Mouse (Mus musculus) stomach, postnatal 0 days (tissue): ENCODE data around the gene Ang2. TPM values are rescaled to one million over a fixed set of nuclear protein-coding genes. Genes with fewer than 3 reads are reported as not detected.

ENCODE experiments used
- ATAC-seq: fragments of 200-750 bp; cut with Nextera tagmentation; 2 replicates; pipeline ENCODE4 v1.8.0; 2017; ENCODE audit not compliant: low FRiP score, low TSS enrichment
- DNase-seq: peaks from one replicate; pipeline ENCODE4 v3.0.0-alpha.2; 2016; ENCODE audit warnings: low spot score
- H3K27ac ChIP-seq: fragments of 300-500 bp; sonication (generic); replicated peaks from 2 replicates; pipeline ENCODE4 v1.5.1; 2014; ENCODE audit warnings: mild to moderate bottlenecking, control low read depth
- H3K27me3 ChIP-seq: fragments of 300-500 bp; sonication (generic); 2 replicates; pipeline ENCODE4 v1.6.1; 2014; ENCODE audit warnings: low read length; ENCODE audit not compliant: control insufficient read depth, insufficient read depth
- H3K36me3 ChIP-seq: fragments of 300-500 bp; sonication (generic); 2 replicates; pipeline ENCODE4 v1.6.1; 2014; ENCODE audit warnings: low read length, mixed read lengths; ENCODE audit not compliant: control insufficient read depth, insufficient read depth
- H3K4me1 ChIP-seq: fragments of 300-500 bp; sonication (generic); replicated peaks from 2 replicates; pipeline ENCODE4 v1.6.1; 2014; ENCODE audit warnings: antibody characterized with exemption; ENCODE audit not compliant: control insufficient read depth, insufficient read depth
- H3K4me2 ChIP-seq: fragments of 300-500 bp; sonication (generic); replicated peaks from 2 replicates; pipeline ENCODE4 v1.6.1; 2014; ENCODE audit warnings: low read depth, mild to moderate bottlenecking, control low read depth, moderate library complexity
- H3K4me3 ChIP-seq: fragments of 300-500 bp; sonication (generic); 2 replicates; pipeline ENCODE4 v1.5.1; 2014; ENCODE audit warnings: low read depth, low read length, control low read depth
- H3K9ac ChIP-seq: fragments of 300-500 bp; sonication (generic); 2 replicates; pipeline ENCODE4 v1.6.1; 2014; ENCODE audit warnings: mild to moderate bottlenecking, low read length, control low read depth, mixed read lengths
- H3K9me3 ChIP-seq: fragments of 300-500 bp; sonication (generic); 2 replicates; pipeline ENCODE4 v1.6.1; 2016; ENCODE audit warnings: low read length; ENCODE audit not compliant: control insufficient read depth
- CTCF ChIP-seq: IDR thresholded peaks from 2 replicates; pipeline ENCODE4 v1.5.1; 2016; ENCODE audit warnings: antibody characterized with exemption, low read depth, mild to moderate bottlenecking, moderate library complexity
- EP300 ChIP-seq: optimal IDR thresholded peaks from 2 replicates; pipeline ENCODE3; 2016; ENCODE audit warnings: antibody characterized with exemption
- WGBS: fragments of 180-500 bp; shearing (Covaris S2); extraction: QIAGEN DNeasy Blood & Tissue Kit; methylation state at CpG from one replicate; pipeline ENCODE4 v1.1.7; 2014; 5-methylcytosine and 5-hydroxymethylcytosine counted together
- polyA plus RNA-seq: library from polyadenylated mRNA; unstranded; fragments of >200 nt; fragmentation: Nextera tagmentation; extraction: Ambion mirVana; gene quantifications from 2 replicates; pipeline ENCODE4 v1.2.1, GENCODE M21; 2015

Gene Ang2
- polyA plus RNA-seq, 1 experiment from 2014 or later = 0.46 TPM

- no peak within 1 kb of the TSS for H3K4me2 ChIP-seq
- peak within 1 kb of the TSS; percentile 49 for H3K27ac ChIP-seq
- DNase-seq = no peak
- 50% methylated on average over 2 of the region's 2 CpGs for WGBS
- H3K36me3 ChIP-seq = no peaks in the 10 kb centered on the region
- ATAC-seq = no peak
- H3K9ac ChIP-seq = no peak within 1 kb of the TSS
- no peaks in the 10 kb centered on the region for H3K9me3 ChIP-seq
- H3K4me3 ChIP-seq = no peak within 1 kb of the TSS
- no peaks in the 10 kb centered on the region for H3K4me1 ChIP-seq
- no peaks in the 10 kb centered on the region for H3K27me3 ChIP-seq
- TF ChIP-seq EP300 = no peak
Measured at GRCm38 (mm10) chr14:51146685-51147084, 52.3 kb downstream of the Ang2 start, which contains the start of gene Rnase1. Gene Rnase1 (minus strand): TSS chr14:51146785.

GRCm38 (mm10) chr14:51145521-51145920 lies 53.4 kb downstream of the Ang2 start:
- Histone ChIP-seq H3K4me3 (no peak overlapping the region), H3K27me3 (no peaks in the 10 kb centered on the region), H3K36me3 (no peaks in the 10 kb centered on the region), H3K4me2 (no peak overlapping the region), H3K27ac (no peak overlapping the region), H3K9me3 (no peaks in the 10 kb centered on the region), H3K9ac (no peak overlapping the region), H3K4me1 (no peaks in the 10 kb centered on the region)
- DNase-seq = no peak
- no peak for TF ChIP-seq EP300
- no peak for TF ChIP-seq CTCF
- 49% methylated on average over 6 of the region's 6 CpGs for WGBS
- ATAC-seq = 0 out of 2 replicates have a peak, but pooled peaks have one; percentile 21

Other genes with a start within 250 kb of the Ang2 start
- gene Pnp2, start 243.2 kb downstream of the Ang2 start, polyA plus RNA-seq = 0.33 and 0.40 TPM in 2 replicates
- gene Rnase10, start 191.4 kb downstream of the Ang2 start, polyA plus RNA-seq = 0.11 and 0.23 TPM in 2 replicates
- gene Rnase9, start 157.3 kb downstream of the Ang2 start, polyA plus RNA-seq = not detected in 2 replicates
- not detected in 2 replicates for gene Rnase11, start 149.0 kb downstream of the Ang2 start, polyA plus RNA-seq
- gene Rnase12, start 141.5 kb downstream of the Ang2 start, polyA plus RNA-seq = 0.52 and 0.57 TPM in 2 replicates
- not detected in 2 replicates for gene Olfr750, start 124.7 kb downstream of the Ang2 start, polyA plus RNA-seq
- 152 and 157 TPM in 2 replicates for gene Rnase4, start 108.1 kb downstream of the Ang2 start, polyA plus RNA-seq
- gene Ang, start 108.0 kb downstream of the Ang2 start, polyA plus RNA-seq = 27.7 and 29.5 TPM in 2 replicates
- gene Eddm3b, start 84.7 kb downstream of the Ang2 start, polyA plus RNA-seq = not detected in 2 replicates
- 1.2 and 1.3 TPM in 2 replicates for gene Rnase6, start 75.2 kb downstream of the Ang2 start, polyA plus RNA-seq
- gene Rnase1, start 52.4 kb downstream of the Ang2 start, polyA plus RNA-seq = 21.1 and 24.2 TPM in 2 replicates
- gene Rnase2b, start 36.9 kb downstream of the Ang2 start, polyA plus RNA-seq = 0.31 and 0.39 TPM in 2 replicates
- not detected in 2 replicates for gene Ear14, start 4.2 kb upstream of the Ang2 start, polyA plus RNA-seq
- not detected in 2 replicates for gene Rnase2a, start 57.0 kb upstream of the Ang2 start, polyA plus RNA-seq
- gene Gm7247, start 162.6 kb upstream of the Ang2 start, polyA plus RNA-seq = not detected in 2 replicates
- not detected in 2 replicates for gene Vmn2r88, start 211.7 kb upstream of the Ang2 start, polyA plus RNA-seq